Mouse (Mus musculus): Measurements from ENCODE around the gene Spata46.

- TF ChIP-seq CTCF (IDR thresholded peaks at IDR 0.05; ENCODE audit: control insufficient read depth, insufficient read depth, insufficient read length) (no peak), MAX (IDR thresholded peaks at IDR 0.05) (no peak), FOSL1 (IDR thresholded peaks at IDR 0.05; ENCODE audit: insufficient read depth, low read length, poor library complexity, severe bottlenecking) (no peak)
Observed at GRCm38 (mm10) chr1:170301686-170302085, 6.9 kb upstream of the Spata46 start.
